Mouse (Mus musculus): ENCODE measurements around the gene Arhgap6. TPM values are rescaled to one million over a fixed set of nuclear protein-coding genes. Genes with fewer than 3 reads are reported as not detected.

The Arhgap6 gene
- polyA plus RNA-seq, 1 experiment from 2014 or later: 2.6 TPM

GRCm38 (mm10) chrX:169210019-169210418 is 415.1 kb downstream of the Arhgap6 start:
- H3K27ac ChIP-seq: no peak overlapping the region
- no peaks in the 10 kb centered on the region for H3K9me3 ChIP-seq (ENCODE audit: control insufficient read depth, low read length)
- no peak overlapping the region for H3K9ac ChIP-seq
- H3K4me3 ChIP-seq (replicated peaks; ENCODE audit: low read length): no peak overlapping the region
- no peak overlapping the region for H3K4me2 ChIP-seq (replicated peaks)
- peaks cover 35% of the 10 kb centered on the region; the same call in 1 of the 2 replicates for H3K27me3 ChIP-seq (ENCODE audit: control insufficient read depth, insufficient read depth, low read length)
- no peak for ATAC-seq (ENCODE audit: low FRiP score)
- no peaks in the 10 kb centered on the region for H3K36me3 ChIP-seq (replicated peaks; ENCODE audit: control insufficient read depth, insufficient read depth)
- 69% methylated on average over 3 of the region's 3 CpGs for WGBS
- no peak for DNase-seq (ENCODE audit: low spot score)
- H3K4me1 ChIP-seq (replicated peaks; ENCODE audit: control insufficient read depth, insufficient read depth, low read length): no peaks in the 10 kb centered on the region

- no peaks in the 10 kb centered on the region for H3K4me1 ChIP-seq (replicated peaks; ENCODE audit: control insufficient read depth, insufficient read depth, low read length)
- no peaks in the 10 kb centered on the region for H3K9me3 ChIP-seq (ENCODE audit: control insufficient read depth, low read length)
- no peaks in the 10 kb centered on the region for H3K36me3 ChIP-seq (replicated peaks; ENCODE audit: control insufficient read depth, insufficient read depth)
- no peak overlapping the region for H3K4me3 ChIP-seq (replicated peaks; ENCODE audit: low read length)
- no peak overlapping the region for H3K4me2 ChIP-seq (replicated peaks)
- peaks cover 8% of the 10 kb centered on the region; the same call in 1 of the 2 replicates for H3K27me3 ChIP-seq (ENCODE audit: control insufficient read depth, insufficient read depth, low read length)
- WGBS: 72% methylated on average over 8 of the region's 8 CpGs
- DNase-seq (ENCODE audit: low spot score) (no peak), ATAC-seq (ENCODE audit: low FRiP score) (no peak)
- no peak overlapping the region for H3K27ac ChIP-seq
- no peak overlapping the region for H3K9ac ChIP-seq
Observed at GRCm38 (mm10) chrX:169220064-169220463, 425.2 kb downstream of the Arhgap6 start.

- no peak overlapping the region for H3K27ac ChIP-seq
- no peak overlapping the region for H3K9ac ChIP-seq
- no peak for ATAC-seq (ENCODE audit: low FRiP score)
- no peak for DNase-seq (ENCODE audit: low spot score)
- H3K27me3 ChIP-seq (ENCODE audit: control insufficient read depth, insufficient read depth, low read length): peaks cover 8% of the 10 kb centered on the region; the same call in 1 of the 2 replicates
- no peaks in the 10 kb centered on the region for H3K9me3 ChIP-seq (ENCODE audit: control insufficient read depth, low read length)
- H3K4me2 ChIP-seq (replicated peaks): no peak overlapping the region
- H3K4me1 ChIP-seq (replicated peaks; ENCODE audit: control insufficient read depth, insufficient read depth, low read length): no peaks in the 10 kb centered on the region
- H3K4me3 ChIP-seq (replicated peaks; ENCODE audit: low read length): no peak overlapping the region
- no peaks in the 10 kb centered on the region for H3K36me3 ChIP-seq (replicated peaks; ENCODE audit: control insufficient read depth, insufficient read depth)
- WGBS: 87% methylated on average over 3 of the region's 3 CpGs
Observed at GRCm38 (mm10) chrX:169222357-169223062, 427.6 kb downstream of the Arhgap6 start.

GRCm38 (mm10) chrX:169255915-169256314 is 461.0 kb downstream of the Arhgap6 start:
- Histone ChIP-seq H3K27me3 (ENCODE audit: control insufficient read depth, insufficient read depth, low read length) (peaks cover 17% of the 10 kb centered on the region; the same call in 1 of the 2 replicates), H3K9ac (no peak overlapping the region), H3K4me3 (replicated peaks; ENCODE audit: low read length) (no peak overlapping the region), H3K9me3 (ENCODE audit: control insufficient read depth, low read length) (no peaks in the 10 kb centered on the region), H3K36me3 (replicated peaks; ENCODE audit: control insufficient read depth, insufficient read depth) (no peaks in the 10 kb centered on the region), H3K27ac (no peak overlapping the region), H3K4me1 (replicated peaks; ENCODE audit: control insufficient read depth, insufficient read depth, low read length) (no peaks in the 10 kb centered on the region), H3K4me2 (replicated peaks) (no peak overlapping the region)
- ATAC-seq (ENCODE audit: low FRiP score): no peak
- WGBS: 78% methylated on average over 1 of the region's 1 CpGs
- no peak for DNase-seq (ENCODE audit: low spot score)

- H3K27ac ChIP-seq: no peak overlapping the region
- no peak for DNase-seq (ENCODE audit: low spot score)
- H3K4me1 ChIP-seq (replicated peaks; ENCODE audit: control insufficient read depth, insufficient read depth, low read length): no peaks in the 10 kb centered on the region
- no peaks in the 10 kb centered on the region for H3K36me3 ChIP-seq (replicated peaks; ENCODE audit: control insufficient read depth, insufficient read depth)
- H3K4me2 ChIP-seq (replicated peaks): no peak overlapping the region
- no peak for ATAC-seq (ENCODE audit: low FRiP score)
- no peak overlapping the region for H3K9ac ChIP-seq
- H3K9me3 ChIP-seq (ENCODE audit: control insufficient read depth, low read length): no peaks in the 10 kb centered on the region
- H3K27me3 ChIP-seq (ENCODE audit: control insufficient read depth, insufficient read depth, low read length): peaks cover 17% of the 10 kb centered on the region; the same call in 1 of the 2 replicates
- H3K4me3 ChIP-seq (replicated peaks; ENCODE audit: low read length): no peak overlapping the region
Observed at GRCm38 (mm10) chrX:169256741-169257140, 461.8 kb downstream of the Arhgap6 start.

- WGBS: 80% methylated on average over 3 of the region's 3 CpGs
Observed at GRCm38 (mm10) chrX:169261034-169261433, 466.1 kb downstream of the Arhgap6 start.

GRCm38 (mm10) chrX:169262212-169262611 is 467.3 kb downstream of the Arhgap6 start:
- Histone ChIP-seq H3K27ac (no peak overlapping the region), H3K4me2 (replicated peaks) (no peak overlapping the region), H3K9me3 (ENCODE audit: control insufficient read depth, low read length) (no peaks in the 10 kb centered on the region), H3K27me3 (ENCODE audit: control insufficient read depth, insufficient read depth, low read length) (peaks cover 22% of the 10 kb centered on the region), H3K4me3 (replicated peaks; ENCODE audit: low read length) (no peak overlapping the region), H3K36me3 (replicated peaks; ENCODE audit: control insufficient read depth, insufficient read depth) (no peaks in the 10 kb centered on the region), H3K4me1 (replicated peaks; ENCODE audit: control insufficient read depth, insufficient read depth, low read length) (no peaks in the 10 kb centered on the region), H3K9ac (no peak overlapping the region)
- no peak for DNase-seq (ENCODE audit: low spot score)
- 79% methylated on average over 2 of the region's 2 CpGs for WGBS
- no peak for ATAC-seq (ENCODE audit: low FRiP score)

More at GRCm38 (mm10) chrX:169261034-169261433, 466.1 kb downstream of the Arhgap6 start:
- no peak overlapping the region for H3K27ac ChIP-seq
- no peaks in the 10 kb centered on the region for H3K4me1 ChIP-seq (replicated peaks; ENCODE audit: control insufficient read depth, insufficient read depth, low read length)
- DNase-seq (ENCODE audit: low spot score) (no peak), ATAC-seq (ENCODE audit: low FRiP score) (no peak)
- no peak overlapping the region for H3K4me2 ChIP-seq (replicated peaks)
- no peak overlapping the region for H3K9ac ChIP-seq
- no peak overlapping the region for H3K4me3 ChIP-seq (replicated peaks; ENCODE audit: low read length)
- H3K36me3 ChIP-seq (replicated peaks; ENCODE audit: control insufficient read depth, insufficient read depth): no peaks in the 10 kb centered on the region
- H3K27me3 ChIP-seq (ENCODE audit: control insufficient read depth, insufficient read depth, low read length): peaks cover 22% of the 10 kb centered on the region
- no peaks in the 10 kb centered on the region for H3K9me3 ChIP-seq (ENCODE audit: control insufficient read depth, low read length)

- ATAC-seq (ENCODE audit: low FRiP score) (no peak), DNase-seq (ENCODE audit: low spot score) (no peak)
- H3K4me2 ChIP-seq (replicated peaks): no peak overlapping the region
- H3K27me3 ChIP-seq (ENCODE audit: control insufficient read depth, insufficient read depth, low read length): peaks cover 12% of the 10 kb centered on the region; the same call in 1 of the 2 replicates
- 79% methylated on average over 8 of the region's 8 CpGs for WGBS
- H3K27ac ChIP-seq: no peak overlapping the region
- H3K9ac ChIP-seq: no peak overlapping the region
- H3K4me1 ChIP-seq (replicated peaks; ENCODE audit: control insufficient read depth, insufficient read depth, low read length): no peaks in the 10 kb centered on the region
- no peaks in the 10 kb centered on the region for H3K9me3 ChIP-seq (ENCODE audit: control insufficient read depth, low read length)
- no peak overlapping the region for H3K4me3 ChIP-seq (replicated peaks; ENCODE audit: low read length)
- no peaks in the 10 kb centered on the region for H3K36me3 ChIP-seq (replicated peaks; ENCODE audit: control insufficient read depth, insufficient read depth)
Observed at GRCm38 (mm10) chrX:169263433-169264172, 468.7 kb downstream of the Arhgap6 start.

- Histone ChIP-seq H3K9ac (no peak overlapping the region), H3K4me3 (replicated peaks; ENCODE audit: low read length) (no peak overlapping the region), H3K27me3 (ENCODE audit: control insufficient read depth, insufficient read depth, low read length) (0 out of 2 replicates have a peak, but pooled peaks cover 4% of the 10 kb centered on the region), H3K9me3 (ENCODE audit: control insufficient read depth, low read length) (no peaks in the 10 kb centered on the region), H3K4me2 (replicated peaks) (no peak overlapping the region), H3K4me1 (replicated peaks; ENCODE audit: control insufficient read depth, insufficient read depth, low read length) (no peaks in the 10 kb centered on the region), H3K27ac (no peak overlapping the region), H3K36me3 (replicated peaks; ENCODE audit: control insufficient read depth, insufficient read depth) (no peaks in the 10 kb centered on the region)
- peak; percentile 58 for DNase-seq (ENCODE audit: low spot score)
- peak; percentile 46; the same call in 1 of the 2 replicates for ATAC-seq (ENCODE audit: low FRiP score)
- 83% methylated on average over 4 of the region's 4 CpGs for WGBS
Observed at GRCm38 (mm10) chrX:169299579-169299978, 504.7 kb downstream of the Arhgap6 start.

All from hindbrain, embryonic 14.5 days (tissue).